Mouse (Mus musculus) thymus, postnatal 25 days (tissue): Measurements from ENCODE around the gene Micu1.

Experiments
- DNase-seq: peaks from one replicate; pipeline ENCODE4 v3.0.0; 2022

Micu1 gene

GRCm38 (mm10) chr10:59814505-59815155 is 112.4 kb downstream of the Micu1 start:
- DNase-seq = peak; percentile 56

GRCm38 (mm10) chr10:59816569-59816968 is 114.3 kb downstream of the Micu1 start:
- no peak for DNase-seq

- DNase-seq = peak; percentile 39
Measured at GRCm38 (mm10) chr10:59817528-59817927, 115.3 kb downstream of the Micu1 start.

- DNase-seq = no peak
Measured at GRCm38 (mm10) chr10:59817991-59818390, 115.7 kb downstream of the Micu1 start.

- DNase-seq = no peak
Measured at GRCm38 (mm10) chr10:59819146-59819545, 116.9 kb downstream of the Micu1 start.

- no peak for DNase-seq
Measured at GRCm38 (mm10) chr10:59820886-59821285, 118.6 kb downstream of the Micu1 start.

GRCm38 (mm10) chr10:59821334-59822066 is 119.2 kb downstream of the Micu1 start:
- no peak for DNase-seq

- no peak for DNase-seq
Measured at GRCm38 (mm10) chr10:59822857-59823256, 120.6 kb downstream of the Micu1 start.

- DNase-seq = no peak
Measured at GRCm38 (mm10) chr10:59825137-59825812, 123.0 kb downstream of the Micu1 start.

- no peak for DNase-seq
Measured at GRCm38 (mm10) chr10:59829886-59830285, 127.6 kb downstream of the Micu1 start.

GRCm38 (mm10) chr10:59831950-59832349 is 129.7 kb downstream of the Micu1 start:
- DNase-seq = no peak

GRCm38 (mm10) chr10:59835301-59836155 is 133.3 kb downstream of the Micu1 start:
- no peak for DNase-seq

- no peak for DNase-seq
Measured at GRCm38 (mm10) chr10:59837490-59837889, 135.2 kb downstream of the Micu1 start.

- no peak for DNase-seq
Measured at GRCm38 (mm10) chr10:59841434-59841833, 139.2 kb downstream of the Micu1 start.

GRCm38 (mm10) chr10:59843125-59843524 is 140.8 kb downstream of the Micu1 start:
- DNase-seq = no peak

GRCm38 (mm10) chr10:59844686-59845085 is 142.4 kb downstream of the Micu1 start:
- no peak for DNase-seq

GRCm38 (mm10) chr10:59846416-59846815 is 144.1 kb downstream of the Micu1 start:
- DNase-seq = no peak

GRCm38 (mm10) chr10:59848079-59848877 is 146.0 kb downstream of the Micu1 start:
- no peak for DNase-seq

GRCm38 (mm10) chr10:59848953-59849352 is 146.7 kb downstream of the Micu1 start:
- DNase-seq = no peak

GRCm38 (mm10) chr10:59849371-59849770 is 147.1 kb downstream of the Micu1 start:
- no peak for DNase-seq

GRCm38 (mm10) chr10:59857157-59857556 is 154.9 kb downstream of the Micu1 start:
- DNase-seq = no peak

GRCm38 (mm10) chr10:59860684-59861083 is 158.4 kb downstream of the Micu1 start:
- no peak for DNase-seq
